Mouse (Mus musculus): Measurements from ENCODE around the gene Jak2.

DNA sequence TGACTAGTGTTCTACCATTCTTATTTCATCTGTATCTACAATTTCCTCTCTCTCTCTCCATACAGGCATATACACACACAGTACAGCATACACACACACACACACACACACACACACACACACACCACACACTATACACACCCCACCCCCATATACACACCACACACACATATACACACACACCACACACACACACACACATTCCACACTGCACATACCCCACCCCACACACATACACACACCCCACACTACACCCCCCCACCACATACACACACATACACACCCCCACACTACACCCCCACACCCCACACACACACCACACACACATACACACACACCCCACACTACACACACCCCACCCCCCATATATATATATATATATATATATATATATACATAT, 93.2 kb downstream of the Jak2 start:
- TF ChIP-seq GATA1 (IDR thresholded peaks at IDR 0.05; ENCODE audit: borderline replicate concordance, low read length) (no peak), CTCF (IDR thresholded peaks at IDR 0.05; ENCODE audit: low read depth, low read length) (no peak), TAL1 (conservative IDR thresholded peaks at IDR 0.05; ENCODE audit: low read depth, low read length) (no peak)

All from G1E (cell line).